27 mouse cellular contexts compared by ENCODE assay signal in the genomic region with DNA sequence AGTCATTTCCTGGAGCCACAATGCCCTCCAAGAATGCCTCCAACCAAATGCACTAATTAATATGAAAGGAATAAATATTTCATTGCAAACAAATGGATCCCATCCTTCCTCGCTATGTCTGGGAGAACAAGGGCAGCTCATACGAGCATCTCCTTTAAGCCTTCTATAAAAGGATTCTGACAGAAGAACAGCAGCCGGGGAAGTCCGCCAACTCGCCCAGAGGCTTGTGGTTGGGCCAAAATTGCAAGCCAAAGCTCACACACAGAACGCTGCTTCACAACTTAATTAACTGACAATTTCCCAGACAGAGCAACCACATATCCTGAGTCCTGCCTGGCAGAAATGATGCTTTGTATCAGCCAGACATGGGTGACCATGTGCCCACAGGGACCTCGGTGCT.
DNase-seq lines count a peak whose midpoint lies in the region; ATAC-seq and TF ChIP-seq lines count a peak whose summit lies in the region.
"Had no signal": no experiment of that assay in that cellular context is flagged by ENCODE, and none has a peak within 500 bp of the region (broad histone marks: within the 10 kb centered on the region; RNA-seq: fewer than 3 reads in every experiment).

No protein-coding gene starts in this region.

- no peaks in the 10 kb centered on the region for H3K36me3 ChIP-seq in forebrain, postnatal 0 days (ENCODE audit: insufficient read depth)
- H3K36me3 ChIP-seq in forebrain, embryonic 13.5 days (ENCODE audit: poor library complexity, severe bottlenecking), result no peaks in the 10 kb centered on the region
- H3K36me3 ChIP-seq in kidney, adult 2 months (ENCODE audit: control insufficient read depth, insufficient read depth, low read length), result no peaks in the 10 kb centered on the region
- H3K36me3 ChIP-seq: embryonic facial prominence, embryonic 12.5 days; hindbrain, embryonic 15.5 days; limb, embryonic 12.5 days; lung, embryonic 15.5 days; midbrain, embryonic 12.5 days; neural tube, embryonic 15.5 days had no signal

- no peaks in the 10 kb centered on the region for H3K9me3 ChIP-seq in forebrain, postnatal 0 days (ENCODE audit: low read length)
- H3K9me3 ChIP-seq in forebrain, embryonic 13.5 days (replicated peaks), result no peaks in the 10 kb centered on the region
- H3K9me3 ChIP-seq: embryonic facial prominence, embryonic 12.5 days; hindbrain, embryonic 15.5 days; limb, embryonic 12.5 days; lung, embryonic 15.5 days; midbrain, embryonic 12.5 days; neural tube, embryonic 15.5 days had no signal

- peak; percentile 40 for DNase-seq in forebrain, postnatal 0 days
- DNase-seq in kidney, adult 2 months, result peak; percentile 7
- no peak for DNase-seq in kidney, postnatal 4 days
- DNase-seq in right cerebral cortex, postnatal 4 days, result peak; percentile 15
- no peak for DNase-seq in right cerebral cortex, postnatal 36 days (ENCODE audit: low spot score in 2 of 2)
- DNase-seq: adrenal gland, adult 2 months; adrenal gland, postnatal 36 days; cerebellum, adult 9-10 months; embryo, embryonic 11 days; gastrocnemius, postnatal 10 days; kidney, adult 18-20 months; lung, postnatal 36 days; retina, postnatal 1 day; right cerebral cortex, postnatal 14 days; spleen, adult 18-20 months; thymus, adult 18-20 months; thymus, postnatal 25 days had no signal

- H3K9ac ChIP-seq in forebrain, postnatal 0 days, result no peak overlapping the region
- no peak overlapping the region for H3K9ac ChIP-seq in forebrain, embryonic 13.5 days
- H3K9ac ChIP-seq: embryonic facial prominence, embryonic 12.5 days; hindbrain, embryonic 15.5 days; limb, embryonic 12.5 days; lung, embryonic 15.5 days; midbrain, embryonic 12.5 days; neural tube, embryonic 15.5 days had no signal

- H3K27ac ChIP-seq in forebrain, postnatal 0 days (ENCODE audit: low read depth, low read length), result no peak overlapping the region
- no peak overlapping the region for H3K27ac ChIP-seq in forebrain, embryonic 13.5 days
- no peak overlapping the region for H3K27ac ChIP-seq in kidney, adult 2 months (ENCODE audit: insufficient read depth, low read depth, low read length)
- H3K27ac ChIP-seq: embryonic facial prominence, embryonic 12.5 days; hindbrain, embryonic 15.5 days; limb, embryonic 12.5 days; lung, embryonic 15.5 days; midbrain, embryonic 12.5 days; neural tube, embryonic 15.5 days had no signal

- no peak for ATAC-seq in forebrain, postnatal 0 days
- ATAC-seq in forebrain, embryonic 13.5 days, result no peak
- ATAC-seq in granulocyte monocyte progenitor cell, adult 5-6 weeks (replicated peaks; ENCODE audit: poor library complexity, severe bottlenecking), result no peak
- ATAC-seq: activated CD4-positive, CD25-positive, alpha-beta regulatory T cell, adult 4 months had no signal

- H3K4me3 ChIP-seq in forebrain, postnatal 0 days (ENCODE audit: low read depth, low read length), result no peak overlapping the region
- no peak overlapping the region for H3K4me3 ChIP-seq in forebrain, embryonic 13.5 days
- H3K4me3 ChIP-seq in kidney, adult 2 months (ENCODE audit: insufficient read depth, low read depth, low read length), result no peak overlapping the region
- H3K4me3 ChIP-seq: embryonic facial prominence, embryonic 12.5 days; hindbrain, embryonic 15.5 days; limb, embryonic 12.5 days; lung, embryonic 15.5 days; midbrain, embryonic 12.5 days; neural tube, embryonic 15.5 days had no signal

- no peak overlapping the region for H3K4me2 ChIP-seq in forebrain, postnatal 0 days (ENCODE audit: low read depth)
- H3K4me2 ChIP-seq in forebrain, embryonic 13.5 days, result no peak overlapping the region
- H3K4me2 ChIP-seq: embryonic facial prominence, embryonic 12.5 days; heart, embryonic 11.5 days; hindbrain, embryonic 15.5 days; limb, embryonic 12.5 days; lung, embryonic 15.5 days; midbrain, embryonic 12.5 days; neural tube, embryonic 15.5 days had no signal

- no peaks in the 10 kb centered on the region for H3K27me3 ChIP-seq in forebrain, postnatal 0 days (ENCODE audit: insufficient read depth, low read length)
- H3K27me3 ChIP-seq in forebrain, embryonic 13.5 days, result no peaks in the 10 kb centered on the region
- no peaks in the 10 kb centered on the region for H3K27me3 ChIP-seq in kidney, adult 2 months (replicated peaks; ENCODE audit: control insufficient read depth, insufficient read depth, low read length)
- H3K27me3 ChIP-seq: embryonic facial prominence, embryonic 12.5 days; hindbrain, embryonic 15.5 days; limb, embryonic 12.5 days; lung, embryonic 15.5 days; midbrain, embryonic 12.5 days; neural tube, embryonic 15.5 days had no signal

- WGBS in forebrain, postnatal 0 days, result 42% methylated on average over 7 of the region's 7 CpGs
- 62% methylated on average over 7 of the region's 7 CpGs for WGBS in forebrain, embryonic 13.5 days
- WGBS in kidney, adult 2 months, result 72% methylated on average over 7 of the region's 7 CpGs

- no peak for TF ChIP-seq POLR2A in kidney, adult 2 months (IDR thresholded peaks at IDR 0.05; ENCODE audit: low read depth, low read length)

- no peak for TF ChIP-seq CTCF in forebrain, postnatal 0 days (IDR thresholded peaks at IDR 0.05; ENCODE audit: low read depth)
- TF ChIP-seq CTCF in kidney, adult 2 months (conservative IDR thresholded peaks at IDR 0.05; ENCODE audit: insufficient read depth, insufficient read length, low read depth, low read length), result no peak

- H3K4me1 ChIP-seq in forebrain, postnatal 0 days (ENCODE audit: insufficient read depth), result no peaks in the 10 kb centered on the region
- no peaks in the 10 kb centered on the region for H3K4me1 ChIP-seq in forebrain, embryonic 13.5 days
- no peaks in the 10 kb centered on the region for H3K4me1 ChIP-seq in kidney, adult 2 months (ENCODE audit: control insufficient read depth, insufficient read depth, low read length)
- H3K4me1 ChIP-seq: embryonic facial prominence, embryonic 12.5 days; hindbrain, embryonic 15.5 days; limb, embryonic 12.5 days; lung, embryonic 15.5 days; midbrain, embryonic 12.5 days; neural tube, embryonic 15.5 days had no signal

Comparison
In these comparisons a context has a peak if more than half of its experiments do, and no peak if none do; other contexts are left out.
1. DNase-seq: peak in forebrain, postnatal 0 days (single experiment), kidney, adult 2 months (single experiment) and right cerebral cortex, postnatal 4 days (single experiment); none in kidney, postnatal 4 days (0 of 2) and right cerebral cortex, postnatal 36 days (0 of 2).